Mouse (Mus musculus): ENCODE data around the gene Pax5. TPM values are rescaled to one million over a fixed set of nuclear protein-coding genes. Genes with fewer than 3 reads are reported as not detected.

Gene Pax5
- polyA plus RNA-seq, 1 experiment from 2014 or later = not detected

GRCm38 (mm10) chr4:44668574-44668973 lies 41.7 kb downstream of the Pax5 start:
- Histone ChIP-seq H3K4me3 (ENCODE audit: low read depth, low read length) (no peak overlapping the region), H3K27ac (replicated peaks) (no peak overlapping the region), H3K9me3 (ENCODE audit: control insufficient read depth, low read length) (no peaks in the 10 kb centered on the region), H3K4me1 (replicated peaks; ENCODE audit: control insufficient read depth, insufficient read depth) (peaks cover 2% of the 10 kb centered on the region; the same call in 1 of the 2 replicates), H3K9ac (ENCODE audit: low read length) (no peak overlapping the region), H3K27me3 (ENCODE audit: control insufficient read depth, insufficient read depth, low read length) (peaks cover 9% of the 10 kb centered on the region; the same call in 1 of the 2 replicates), H3K4me2 (replicated peaks; ENCODE audit: low read depth) (no peak overlapping the region), H3K36me3 (ENCODE audit: control insufficient read depth, insufficient read depth, low read length) (no peaks in the 10 kb centered on the region)
- DNase-seq (ENCODE audit: low spot score) (no peak), ATAC-seq (ENCODE audit: low FRiP score, low TSS enrichment) (no peak)
- 73% methylated on average over 6 of the region's 6 CpGs for WGBS
- TF ChIP-seq CTCF (IDR thresholded peaks at IDR 0.05; ENCODE audit: low read depth) = no peak
- no peak for TF ChIP-seq EP300 (optimal IDR thresholded peaks at IDR 0.05)

- ATAC-seq (ENCODE audit: low FRiP score, low TSS enrichment) (no peak), DNase-seq (ENCODE audit: low spot score) (no peak)
- Histone ChIP-seq H3K27me3 (ENCODE audit: control insufficient read depth, insufficient read depth, low read length) (peaks cover 9% of the 10 kb centered on the region; the same call in 1 of the 2 replicates), H3K9me3 (ENCODE audit: control insufficient read depth, low read length) (no peaks in the 10 kb centered on the region), H3K36me3 (ENCODE audit: control insufficient read depth, insufficient read depth, low read length) (no peaks in the 10 kb centered on the region), H3K4me3 (ENCODE audit: low read depth, low read length) (no peak overlapping the region), H3K27ac (replicated peaks) (no peak overlapping the region), H3K9ac (ENCODE audit: low read length) (no peak overlapping the region), H3K4me1 (replicated peaks; ENCODE audit: control insufficient read depth, insufficient read depth) (peaks cover 2% of the 10 kb centered on the region; the same call in 1 of the 2 replicates), H3K4me2 (replicated peaks; ENCODE audit: low read depth) (no peak overlapping the region)
- WGBS = 59% methylated on average over 3 of the region's 3 CpGs
- TF ChIP-seq CTCF (IDR thresholded peaks at IDR 0.05; ENCODE audit: low read depth) (peak; percentile 23), EP300 (optimal IDR thresholded peaks at IDR 0.05) (no peak)
Measured at GRCm38 (mm10) chr4:44668172-44668571, 42.1 kb downstream of the Pax5 start.

- no peak for DNase-seq (ENCODE audit: low spot score)
- no peak overlapping the region for H3K9ac ChIP-seq (ENCODE audit: low read length)
- ATAC-seq (ENCODE audit: low FRiP score, low TSS enrichment) = no peak
- no peaks in the 10 kb centered on the region for H3K36me3 ChIP-seq (ENCODE audit: control insufficient read depth, insufficient read depth, low read length)
- no peaks in the 10 kb centered on the region for H3K9me3 ChIP-seq (ENCODE audit: control insufficient read depth, low read length)
- TF ChIP-seq CTCF (IDR thresholded peaks at IDR 0.05; ENCODE audit: low read depth) (no peak), EP300 (optimal IDR thresholded peaks at IDR 0.05) (no peak)
- H3K4me3 ChIP-seq (ENCODE audit: low read depth, low read length) = no peak overlapping the region
- peaks cover 9% of the 10 kb centered on the region; the same call in 1 of the 2 replicates for H3K27me3 ChIP-seq (ENCODE audit: control insufficient read depth, insufficient read depth, low read length)
- H3K4me2 ChIP-seq (replicated peaks; ENCODE audit: low read depth) = no peak overlapping the region
- H3K4me1 ChIP-seq (replicated peaks; ENCODE audit: control insufficient read depth, insufficient read depth) = peaks cover 2% of the 10 kb centered on the region; the same call in 1 of the 2 replicates
- H3K27ac ChIP-seq (replicated peaks) = no peak overlapping the region
- 69% methylated on average over 6 of the region's 6 CpGs for WGBS
Measured at GRCm38 (mm10) chr4:44667369-44667768, 42.9 kb downstream of the Pax5 start.

- peaks cover 2% of the 10 kb centered on the region; the same call in 1 of the 2 replicates for H3K4me1 ChIP-seq (replicated peaks; ENCODE audit: control insufficient read depth, insufficient read depth)
- TF ChIP-seq CTCF (IDR thresholded peaks at IDR 0.05; ENCODE audit: low read depth) (no peak), EP300 (optimal IDR thresholded peaks at IDR 0.05) (no peak)
- peak overlapping the region; percentile 47 for H3K4me3 ChIP-seq (ENCODE audit: low read depth, low read length)
- H3K27ac ChIP-seq (replicated peaks) = no peak overlapping the region
- no peak for ATAC-seq (ENCODE audit: low FRiP score, low TSS enrichment)
- DNase-seq (ENCODE audit: low spot score) = no peak
- H3K36me3 ChIP-seq (ENCODE audit: control insufficient read depth, insufficient read depth, low read length) = no peaks in the 10 kb centered on the region
- WGBS = 34% methylated on average over 6 of the region's 6 CpGs
- no peaks in the 10 kb centered on the region for H3K9me3 ChIP-seq (ENCODE audit: control insufficient read depth, low read length)
- peaks cover 9% of the 10 kb centered on the region; the same call in 1 of the 2 replicates for H3K27me3 ChIP-seq (ENCODE audit: control insufficient read depth, insufficient read depth, low read length)
- peak overlapping the region; percentile 78; the same call in 1 of the 2 replicates for H3K4me2 ChIP-seq (replicated peaks; ENCODE audit: low read depth)
- H3K9ac ChIP-seq (ENCODE audit: low read length) = no peak overlapping the region; the same call in 1 of the 2 replicates
Measured at GRCm38 (mm10) chr4:44664767-44665056, 45.6 kb downstream of the Pax5 start.

GRCm38 (mm10) chr4:44664004-44664766 lies 46.1 kb downstream of the Pax5 start:
- no peak for TF ChIP-seq CTCF (IDR thresholded peaks at IDR 0.05; ENCODE audit: low read depth)
- no peak for TF ChIP-seq EP300 (optimal IDR thresholded peaks at IDR 0.05)
- WGBS = under 1% methylated on average over 81 of the region's 81 CpGs
- Histone ChIP-seq H3K27ac (replicated peaks) (no peak overlapping the region), H3K4me1 (replicated peaks; ENCODE audit: control insufficient read depth, insufficient read depth) (peaks cover 2% of the 10 kb centered on the region; the same call in 1 of the 2 replicates), H3K4me3 (ENCODE audit: low read depth, low read length) (peak overlapping the region; percentile 47), H3K9me3 (ENCODE audit: control insufficient read depth, low read length) (no peaks in the 10 kb centered on the region), H3K27me3 (ENCODE audit: control insufficient read depth, insufficient read depth, low read length) (peaks cover 9% of the 10 kb centered on the region; the same call in 1 of the 2 replicates), H3K9ac (ENCODE audit: low read length) (peak overlapping the region; percentile 8; the same call in 1 of the 2 replicates), H3K36me3 (ENCODE audit: control insufficient read depth, insufficient read depth, low read length) (no peaks in the 10 kb centered on the region), H3K4me2 (replicated peaks; ENCODE audit: low read depth) (peak overlapping the region; percentile 78)
- DNase-seq (ENCODE audit: low spot score) (peak; percentile 23), ATAC-seq (ENCODE audit: low FRiP score, low TSS enrichment) (no peak)

GRCm38 (mm10) chr4:44663489-44663888 lies 46.8 kb downstream of the Pax5 start:
- TF ChIP-seq CTCF (IDR thresholded peaks at IDR 0.05; ENCODE audit: low read depth) = no peak
- no peak for TF ChIP-seq EP300 (optimal IDR thresholded peaks at IDR 0.05)
- H3K27me3 ChIP-seq (ENCODE audit: control insufficient read depth, insufficient read depth, low read length) = peaks cover 9% of the 10 kb centered on the region; the same call in 1 of the 2 replicates
- peak overlapping the region; percentile 78; the same call in 1 of the 2 replicates for H3K4me2 ChIP-seq (replicated peaks; ENCODE audit: low read depth)
- H3K4me3 ChIP-seq (ENCODE audit: low read depth, low read length) = peak overlapping the region; percentile 47; the same call in 1 of the 2 replicates
- no peaks in the 10 kb centered on the region for H3K9me3 ChIP-seq (ENCODE audit: control insufficient read depth, low read length)
- no peak overlapping the region for H3K9ac ChIP-seq (ENCODE audit: low read length)
- DNase-seq (ENCODE audit: low spot score) (no peak), ATAC-seq (ENCODE audit: low FRiP score, low TSS enrichment) (no peak)
- no peaks in the 10 kb centered on the region for H3K36me3 ChIP-seq (ENCODE audit: control insufficient read depth, insufficient read depth, low read length)
- H3K4me1 ChIP-seq (replicated peaks; ENCODE audit: control insufficient read depth, insufficient read depth) = peaks cover 2% of the 10 kb centered on the region; the same call in 1 of the 2 replicates
- 32% methylated on average over 10 of the region's 10 CpGs for WGBS
- no peak overlapping the region for H3K27ac ChIP-seq (replicated peaks)
